Mouse (Mus musculus) macrophage (primary cell): ENCODE measurements at regions not wholly inside any gene's neighbourhood (a gene's known extent, or its start where the extent isn't known, plus 50 kb on each side); places are given as distances from the start of the nearest gene placed in this dataset.
"Not testable (repeated sequence)": the region's sequence is repeated elsewhere in the genome, so short reads cannot be mapped to it uniquely, and the experiment has no call there.

ENCODE experiments used
- H3K27ac ChIP-seq: fragments of 350-480 bp; formaldehyde crosslinking; 2 replicates; pipeline ENCODE4 v1.9.0; 2021
- H3K36me3 ChIP-seq: fragments of 350-480 bp; formaldehyde crosslinking; 2 replicates; pipeline ENCODE4 v1.9.0; 2021; ENCODE audit errors: inconsistent target
- H3K4me3 ChIP-seq: fragments of 350-480 bp; formaldehyde crosslinking; 2 replicates; pipeline ENCODE4 v1.9.0; 2021; ENCODE audit errors: inconsistent target
- H3K79me2 ChIP-seq: fragments of 350-480 bp; formaldehyde crosslinking; 2 replicates; pipeline ENCODE4 v1.9.0; 2021; ENCODE audit errors: inconsistent target
- WGBS: methylation state at CpG from one replicate; pipeline ENCODE4 v1.1.7; 2026; ENCODE audit warnings: inconsistent platforms; ENCODE audit not compliant: missing documents; 5-methylcytosine and 5-hydroxymethylcytosine counted together

GRCm38 (mm10) chr3:9109991-9110390 lies 499.9 kb downstream of the Zfp704 start:
- H3K79me2 ChIP-seq = no peaks in the 10 kb centered on the region
- no peak overlapping the region for H3K27ac ChIP-seq
- no peaks in the 10 kb centered on the region for H3K36me3 ChIP-seq
- WGBS = 67% methylated on average over 8 of the region's 8 CpGs
- no peak overlapping the region for H3K4me3 ChIP-seq

- Histone ChIP-seq H3K27ac (no peak overlapping the region), H3K4me3 (no peak overlapping the region), H3K79me2 (no peaks in the 10 kb centered on the region), H3K36me3 (no peaks in the 10 kb centered on the region)
- WGBS = 66% methylated on average over 4 of the region's 5 CpGs
Observed at GRCm38 (mm10) chr3:9109485-9109884, 500.4 kb downstream of the Zfp704 start.

- WGBS = 92% methylated on average over 15 of the region's 15 CpGs
- Histone ChIP-seq H3K4me3 (no peak overlapping the region), H3K27ac (no peak overlapping the region), H3K36me3 (no peaks in the 10 kb centered on the region), H3K79me2 (no peaks in the 10 kb centered on the region)
Observed at GRCm38 (mm10) chr3:9107766-9108410, 502.0 kb downstream of the Zfp704 start.

GRCm38 (mm10) chr3:9105191-9105926 lies 504.5 kb downstream of the Zfp704 start:
- Histone ChIP-seq H3K36me3 (no peaks in the 10 kb centered on the region), H3K27ac (no peak overlapping the region), H3K4me3 (no peak overlapping the region), H3K79me2 (no peaks in the 10 kb centered on the region)
- WGBS = 91% methylated on average over 8 of the region's 8 CpGs

- Histone ChIP-seq H3K27ac (no peak overlapping the region), H3K79me2 (no peaks in the 10 kb centered on the region), H3K36me3 (no peaks in the 10 kb centered on the region), H3K4me3 (no peak overlapping the region)
- 93% methylated on average over 6 of the region's 6 CpGs for WGBS
Observed at GRCm38 (mm10) chr3:9103456-9103855, 506.4 kb downstream of the Zfp704 start.

- 63% methylated on average over 3 of the region's 3 CpGs for WGBS
Observed at GRCm38 (mm10) chr3:9101240-9101639, 508.6 kb downstream of the Zfp704 start.

GRCm38 (mm10) chr3:9100761-9101160 lies 509.1 kb downstream of the Zfp704 start:
- H3K27ac ChIP-seq = no peak overlapping the region
- no peak overlapping the region for H3K4me3 ChIP-seq
- no peaks in the 10 kb centered on the region for H3K36me3 ChIP-seq
- H3K79me2 ChIP-seq = no peaks in the 10 kb centered on the region
- WGBS = 88% methylated on average over 8 of the region's 8 CpGs

More at GRCm38 (mm10) chr3:9101240-9101639, 508.6 kb downstream of the Zfp704 start:
- no peaks in the 10 kb centered on the region for H3K36me3 ChIP-seq
- no peak overlapping the region for H3K27ac ChIP-seq
- H3K79me2 ChIP-seq = no peaks in the 10 kb centered on the region
- H3K4me3 ChIP-seq = no peak overlapping the region

- H3K79me2 ChIP-seq = no peaks in the 10 kb centered on the region
- H3K36me3 ChIP-seq = no peaks in the 10 kb centered on the region
- H3K4me3 ChIP-seq = no peak overlapping the region
- no peak overlapping the region for H3K27ac ChIP-seq
- WGBS = 83% methylated on average over 10 of the region's 10 CpGs
Observed at GRCm38 (mm10) chr3:9098441-9098840, 511.4 kb downstream of the Zfp704 start.

- no peaks in the 10 kb centered on the region for H3K36me3 ChIP-seq
- H3K79me2 ChIP-seq = no peaks in the 10 kb centered on the region
- WGBS = 94% methylated on average over 5 of the region's 5 CpGs
- H3K27ac ChIP-seq = no peak overlapping the region
- H3K4me3 ChIP-seq = no peak overlapping the region
Observed at GRCm38 (mm10) chr3:9084134-9084533, 525.8 kb downstream of the Zfp704 start.

GRCm38 (mm10) chr3:9082061-9082460 lies 527.8 kb downstream of the Zfp704 start:
- Histone ChIP-seq H3K27ac (no peak overlapping the region), H3K4me3 (no peak overlapping the region), H3K79me2 (no peaks in the 10 kb centered on the region), H3K36me3 (no peaks in the 10 kb centered on the region)
- 75% methylated on average over 5 of the region's 7 CpGs for WGBS

GRCm38 (mm10) chr3:9078201-9078600 lies 531.7 kb downstream of the Zfp704 start:
- H3K79me2 ChIP-seq = no peaks in the 10 kb centered on the region
- no peaks in the 10 kb centered on the region for H3K36me3 ChIP-seq
- H3K4me3 ChIP-seq = no peak overlapping the region
- 69% methylated on average over 2 of the region's 2 CpGs for WGBS
- no peak overlapping the region for H3K27ac ChIP-seq

GRCm38 (mm10) chr3:9076696-9077095 lies 533.2 kb downstream of the Zfp704 start:
- Histone ChIP-seq H3K36me3 (no peaks in the 10 kb centered on the region), H3K27ac (no peak overlapping the region), H3K4me3 (no peak overlapping the region), H3K79me2 (no peaks in the 10 kb centered on the region)
- 22% methylated on average over 3 of the region's 3 CpGs for WGBS

- H3K79me2 ChIP-seq, H3K27ac ChIP-seq, H3K36me3 ChIP-seq, H3K4me3 ChIP-seq: not testable (repeated sequence)
- 93% methylated on average over 12 of the region's 13 CpGs for WGBS
Observed at GRCm38 (mm10) chr3:9072471-9072870, 537.4 kb downstream of the Zfp704 start.

GRCm38 (mm10) chr3:9067048-9067447 lies 542.8 kb downstream of the Zfp704 start:
- WGBS = 8% methylated on average over 12 of the region's 12 CpGs
- Histone ChIP-seq H3K27ac (no peak overlapping the region), H3K4me3 (no peak overlapping the region), H3K36me3 (no peaks in the 10 kb centered on the region), H3K79me2 (no peaks in the 10 kb centered on the region)

- no peak overlapping the region for H3K27ac ChIP-seq
- H3K36me3 ChIP-seq = no peaks in the 10 kb centered on the region
- 95% methylated on average over 5 of the region's 5 CpGs for WGBS
- H3K79me2 ChIP-seq = no peaks in the 10 kb centered on the region
- no peak overlapping the region for H3K4me3 ChIP-seq
Observed at GRCm38 (mm10) chr3:9066374-9066773, 543.5 kb downstream of the Zfp704 start.
